Mouse (Mus musculus) NIH3T3 (cell line): ENCODE results near the gene Olfr417.
"Not testable (repeated sequence)": the region's sequence is repeated elsewhere in the genome, so short reads cannot be mapped to it uniquely, and the experiment has no call there.

Source experiments
- DNase-seq: peaks from one replicate; pipeline ENCODE4 v3.0.0-alpha.2; 2012; ENCODE audit warnings: low read depth

The Olfr417 gene

DNA sequence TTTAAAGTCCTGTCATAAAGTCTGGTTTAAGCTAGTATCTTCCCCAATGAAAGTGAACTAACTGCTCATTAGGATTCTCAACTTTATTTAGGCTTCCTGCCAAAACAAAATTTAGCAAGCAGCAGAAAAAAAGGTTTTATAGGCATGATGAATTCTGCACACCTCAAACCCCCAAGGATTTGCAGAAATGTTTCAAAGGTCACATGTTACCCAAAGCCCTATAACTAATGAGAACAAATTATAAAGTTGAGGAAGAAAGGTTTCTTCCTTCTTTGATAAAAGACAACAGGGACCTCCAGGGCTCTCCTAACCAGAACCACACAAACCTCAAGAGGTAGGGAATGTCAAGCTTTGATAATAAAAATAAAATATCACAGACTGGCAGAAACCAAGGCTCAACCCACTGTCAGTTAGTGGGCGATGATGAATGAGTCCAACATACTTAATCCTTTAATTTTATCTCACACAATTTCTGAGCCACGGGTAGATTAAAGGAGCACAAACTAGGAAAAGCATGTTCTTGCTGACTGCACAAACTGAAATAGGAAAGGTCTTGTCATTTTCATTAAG lies at the start of gene Olfr417:
Gene Olfr417, plus strand, starts transcription at position 241 of the 570 bp plus-strand sequence.
- no peak for DNase-seq

DNA sequence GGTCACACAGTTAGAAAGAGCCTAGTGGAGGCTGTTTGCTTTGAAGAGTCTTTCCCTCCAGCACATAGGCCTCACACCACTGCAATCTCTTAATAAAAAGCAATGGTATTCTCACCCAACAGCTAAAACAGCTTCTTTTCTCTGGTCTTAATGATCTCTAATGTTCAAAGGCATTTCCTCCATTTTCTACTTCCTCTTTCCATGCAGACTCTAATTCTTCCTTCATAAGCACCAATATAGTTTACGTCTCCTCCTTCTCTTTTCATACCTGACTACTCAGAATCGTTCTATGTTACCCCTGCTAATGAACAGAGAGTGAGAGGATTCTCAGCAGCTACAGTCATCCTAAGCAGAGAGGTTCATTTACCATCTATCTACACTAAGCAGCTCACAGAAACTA lies 47.6 kb upstream of the Olfr417 start:
- no peak for DNase-seq

DNA sequence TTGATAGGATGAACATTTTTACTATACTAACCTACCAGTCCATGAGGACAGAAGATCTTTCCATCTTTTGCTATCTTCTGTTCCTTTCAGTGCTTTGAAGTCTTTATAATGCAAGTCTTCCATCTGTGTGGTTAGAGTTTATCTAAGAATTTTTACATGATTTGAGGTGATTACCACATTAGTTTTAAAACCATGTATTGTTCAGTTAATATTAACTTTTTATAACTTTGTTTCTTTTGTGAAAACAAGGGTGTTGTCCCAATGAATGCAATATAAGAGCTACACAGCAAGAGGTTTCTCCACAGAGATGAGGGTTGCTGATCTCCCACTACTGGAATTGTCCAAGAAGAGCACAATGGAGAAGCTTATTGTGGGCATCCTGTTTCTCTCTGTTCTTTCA lies 34.7 kb upstream of the Olfr417 start, which contains the start of gene Mptx1:
Gene Mptx1, plus strand, starts transcription at position 301 of the 400 bp plus-strand sequence.
- no peak for DNase-seq

DNA sequence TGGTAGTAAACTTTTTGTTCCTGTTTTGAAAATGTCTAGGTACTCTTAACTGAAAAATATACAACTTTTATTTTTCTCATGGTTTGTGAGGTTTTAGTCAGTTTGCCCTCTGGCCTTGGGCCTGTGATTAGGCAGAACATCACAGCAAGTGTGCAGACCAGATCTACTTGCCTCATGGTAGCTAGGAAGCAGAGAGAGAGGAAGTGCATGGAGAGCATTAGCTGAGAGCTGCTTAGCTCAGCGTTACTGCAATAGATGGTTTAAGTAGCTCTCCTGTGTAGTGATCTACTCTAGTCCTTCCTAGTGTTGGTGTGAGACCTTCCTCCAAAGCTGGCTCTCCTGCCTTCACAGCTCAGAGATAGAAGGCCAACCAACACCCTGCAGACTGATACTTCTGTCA lies 11.3 kb upstream of the Olfr417 start:
- not testable (repeated sequence) for DNase-seq

DNA sequence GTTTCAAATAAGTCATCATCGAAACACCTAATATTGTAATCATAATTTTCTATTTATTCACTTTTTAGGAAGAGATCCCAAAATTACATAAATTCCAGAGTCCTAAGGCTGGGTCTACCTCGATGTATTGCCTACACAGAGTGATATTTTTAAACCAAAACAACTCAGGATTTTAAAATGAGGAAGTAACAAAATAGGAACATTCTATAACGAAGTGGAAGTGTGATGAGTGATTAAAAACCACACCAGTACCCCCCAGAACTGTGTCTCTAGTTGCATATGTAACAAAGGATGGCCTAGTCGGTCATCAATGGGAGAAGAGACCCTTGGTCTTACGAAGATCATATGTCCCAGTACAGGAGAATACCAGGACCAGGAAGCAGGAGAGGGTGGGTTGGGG lies 10.3 kb upstream of the Olfr417 start:
- no peak for DNase-seq

DNA sequence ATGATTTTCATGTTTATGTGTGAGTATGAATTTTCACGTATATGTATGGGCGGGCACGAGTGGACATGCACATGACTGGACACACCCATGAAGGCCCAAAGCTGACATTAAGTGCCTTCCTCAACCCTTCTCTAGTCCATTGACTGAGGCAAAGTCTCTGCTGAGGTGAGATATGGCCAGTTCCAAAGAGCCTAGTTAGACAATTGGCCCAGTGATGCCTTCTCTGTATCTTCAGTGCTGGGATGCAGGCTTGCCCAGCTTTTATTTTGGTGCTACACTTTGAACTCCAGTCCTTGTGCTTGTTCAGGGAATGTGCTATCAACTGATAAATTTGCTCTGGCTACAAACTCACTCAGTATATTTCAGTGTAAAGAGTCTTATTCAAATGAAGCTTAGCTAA lies 8.9 kb downstream of the Olfr417 start:
- DNase-seq, result no peak

DNA sequence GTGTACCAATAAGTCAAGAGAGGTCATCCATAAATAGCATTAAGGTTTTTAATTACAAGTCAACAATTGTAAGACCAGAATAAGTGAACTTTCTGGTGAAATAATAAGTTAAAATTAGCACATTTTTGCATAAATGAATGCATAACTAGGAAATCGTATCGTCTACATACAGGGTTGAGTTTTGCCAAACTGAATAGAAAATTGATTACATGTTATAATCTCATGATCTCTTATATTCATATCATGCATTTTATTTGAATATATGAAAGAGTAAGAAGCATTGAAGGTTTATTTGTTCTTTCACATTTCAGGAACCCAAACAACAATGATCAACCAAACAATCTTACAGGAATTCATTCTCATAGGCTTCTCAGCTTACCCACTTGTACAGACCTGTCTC lies 25.8 kb downstream of the Olfr417 start, which contains the start of gene Olfr248:
Gene Olfr248, plus strand, starts transcription at position 301 of the 400 bp plus-strand sequence.
- no peak for DNase-seq

DNA sequence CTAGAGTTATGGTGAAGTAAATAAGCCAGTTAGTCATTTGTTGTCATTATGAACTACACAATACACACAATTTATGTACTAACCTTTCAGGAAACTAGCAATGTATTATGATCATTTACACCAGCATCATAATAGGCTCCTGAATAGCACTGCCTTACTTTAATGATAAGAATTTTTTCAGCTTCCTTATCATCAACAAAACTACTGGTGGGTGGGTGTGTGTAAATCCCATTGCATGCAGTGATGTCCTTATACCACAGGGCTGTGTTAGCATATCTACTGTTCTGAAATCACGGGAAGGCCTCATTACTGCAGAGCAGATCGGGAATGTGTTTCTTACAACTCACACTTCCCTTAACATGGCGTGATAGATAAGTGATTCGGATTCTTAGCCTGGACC lies 58.0 kb downstream of the Olfr417 start:
- DNase-seq, result no peak

DNA sequence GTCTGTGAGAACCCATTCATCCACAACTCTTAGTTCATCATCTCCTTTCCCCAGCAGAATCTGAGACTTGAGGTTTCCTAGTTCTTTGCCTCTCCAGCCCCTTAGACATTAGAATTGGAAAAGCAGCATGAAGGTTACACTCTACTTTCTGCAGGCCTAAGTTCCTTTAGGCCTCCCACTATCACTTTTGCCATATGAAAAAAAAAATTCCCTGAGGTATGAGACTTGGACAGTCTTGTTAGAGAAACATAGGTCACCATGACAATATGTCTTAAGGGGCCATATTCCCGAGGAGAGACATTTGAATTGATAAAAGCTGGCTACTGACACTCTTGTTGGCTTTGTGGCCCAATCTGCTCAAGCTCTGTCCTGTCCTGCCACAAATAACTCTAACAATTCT lies 58.8 kb downstream of the Olfr417 start, which contains the start of gene Olfr414:
Gene Olfr414, plus strand, starts transcription at position 301 of the 400 bp plus-strand sequence.
- no peak for DNase-seq
